Comparison of ENCODE assay signal across 10 mouse cellular contexts in the genomic region with DNA sequence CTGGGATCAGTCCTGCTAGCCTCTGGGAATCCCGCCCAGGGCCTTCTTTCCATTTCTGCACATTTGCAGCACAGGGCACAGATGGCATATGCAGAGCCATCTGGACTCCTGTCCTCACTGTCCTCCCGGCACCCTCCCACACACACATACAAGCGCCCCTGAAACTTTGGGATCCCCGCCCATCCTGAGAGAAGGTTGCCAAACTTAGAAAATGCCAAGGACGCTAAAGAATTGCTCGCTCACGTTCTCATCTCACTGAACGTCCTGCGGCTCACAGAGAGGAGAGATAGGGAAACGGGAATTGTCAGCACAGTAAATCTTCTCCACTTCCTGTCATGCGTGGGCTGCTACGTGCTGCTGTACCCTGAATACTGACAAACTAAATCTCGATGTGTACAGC. TPM values are rescaled to one million over a fixed set of nuclear protein-coding genes. Genes with fewer than 3 reads are reported as not detected.
A peak's percentile ranks its signal among the peaks of the same experiment; 100 is the strongest.
DNase-seq lines count a peak whose midpoint lies in the region; ATAC-seq and TF ChIP-seq lines count a peak whose summit lies in the region.
"Had no signal": no experiment of that assay in that cellular context is flagged by ENCODE, and none has a peak within 500 bp of the region (broad histone marks: within the 10 kb centered on the region; RNA-seq: fewer than 3 reads in every experiment).

No protein-coding gene starts in this region.

- DNase-seq in kidney, adult 9 months: peak; percentile 30
- no peak for DNase-seq in kidney, adult 8-10 months
- DNase-seq in brain, adult 2 months (ENCODE audit: low read depth, low spot score): peak; percentile 99
- DNase-seq in forebrain, postnatal 0 days: peak; percentile 64
- peak; percentile 34 to 59 for DNase-seq in layer of hippocampus, postnatal 25 days (ENCODE audit: extremely low spot score in 1 of 2, low spot score in 1 of 2)
- DNase-seq in spleen, postnatal 10 days (ENCODE audit: low spot score in 2 of 2): no peak
- DNase-seq in heart, postnatal 14 days: no peak
- no peak for DNase-seq in heart, adult 8-10 months (ENCODE audit: low spot score)

- TF ChIP-seq CTCF in forebrain, postnatal 0 days (IDR thresholded peaks at IDR 0.05; ENCODE audit: low read depth): no peak

- H3K4me2 ChIP-seq in forebrain, postnatal 0 days (ENCODE audit: low read depth): peak overlapping the region; percentile 32
- H3K4me2 ChIP-seq: embryonic facial prominence, embryonic 15.5 days had no signal

- 57% methylated on average over 13 of the region's 13 CpGs for WGBS in forebrain, postnatal 0 days

- H3K27me3 ChIP-seq in forebrain, postnatal 0 days (ENCODE audit: insufficient read depth, low read length): no peaks in the 10 kb centered on the region
- H3K27me3 ChIP-seq: embryonic facial prominence, embryonic 15.5 days had no signal

- H3K4me3 ChIP-seq in forebrain, postnatal 0 days (ENCODE audit: low read depth, low read length): no peak overlapping the region; the same call in 1 of the 2 replicates
- H3K4me3 ChIP-seq: embryonic facial prominence, embryonic 15.5 days had no signal

- peak; percentile 85 for ATAC-seq in forebrain, postnatal 0 days

- H3K27ac ChIP-seq in forebrain, postnatal 0 days (ENCODE audit: low read depth, low read length): 0 out of 2 replicates have a peak overlapping the region, but pooled peaks have one; percentile 1
- H3K27ac ChIP-seq: embryonic facial prominence, embryonic 15.5 days had no signal

- no peaks in the 10 kb centered on the region for H3K36me3 ChIP-seq in forebrain, postnatal 0 days (ENCODE audit: insufficient read depth)
- H3K36me3 ChIP-seq: embryonic facial prominence, embryonic 15.5 days had no signal

- 0 out of 2 replicates have a peak overlapping the region, but pooled peaks have one; percentile 19 for H3K9ac ChIP-seq in forebrain, postnatal 0 days
- H3K9ac ChIP-seq: embryonic facial prominence, embryonic 15.5 days had no signal

- intact Hi-C loops in heart, postnatal 14 days (cut with DNase I): no loop called here

- H3K9me3 ChIP-seq in forebrain, postnatal 0 days (ENCODE audit: low read length): no peaks in the 10 kb centered on the region
- H3K9me3 ChIP-seq: embryonic facial prominence, embryonic 15.5 days had no signal

- no peaks in the 10 kb centered on the region for H3K4me1 ChIP-seq in forebrain, postnatal 0 days (ENCODE audit: insufficient read depth)
- H3K4me1 ChIP-seq: embryonic facial prominence, embryonic 15.5 days had no signal

RNA-seq across cellular contexts. Expression of a gene that starts 11.0 kb away (rescaled TPM):
- 10.2 and 12.5 TPM in 2 replicates for total RNA-seq in forebrain, postnatal 0 days (2014; rRNA removed)
- polyA plus RNA-seq in forebrain, postnatal 0 days (2015; fragmentation: Nextera tagmentation; extraction: Ambion mirVana): 6.4 and 7.6 TPM in 2 replicates
- 10 to 100 TPM in 1 of 2 experiments, 1 to 10 TPM in 1; 8.9 to 10.6 TPM for total RNA-seq in layer of hippocampus, postnatal 25 days (2021)
- 1 to 10 TPM; 5.8 to 7.3 TPM for total RNA-seq in heart, postnatal 14 days (2021)
- 1 to 10 TPM; 3.5 to 4.6 (median 3.5) TPM for total RNA-seq in heart, adult 8-10 months (2022)

RNA-seq across cellular contexts. Expression of a gene that starts 25.2 kb away (rescaled TPM):
- not detected in 2 replicates for total RNA-seq in forebrain, postnatal 0 days (2014; rRNA removed)
- polyA plus RNA-seq in forebrain, postnatal 0 days (2015; fragmentation: Nextera tagmentation; extraction: Ambion mirVana): not detected in 2 replicates
- total RNA-seq in layer of hippocampus, postnatal 25 days (2021): not detected
- total RNA-seq in heart, postnatal 14 days (2021): not detected
- total RNA-seq in heart, adult 8-10 months (2022): not detected
- total RNA-seq: MEL had no signal

RNA-seq across cellular contexts. Expression of a gene that starts 54.8 kb away (rescaled TPM):
- 43.6 and 51.5 TPM in 2 replicates for total RNA-seq in forebrain, postnatal 0 days (2014; rRNA removed)
- 61.0 and 64.8 TPM in 2 replicates for polyA plus RNA-seq in forebrain, postnatal 0 days (2015; fragmentation: Nextera tagmentation; extraction: Ambion mirVana)
- total RNA-seq in layer of hippocampus, postnatal 25 days (2021): 10 to 100 TPM; 62.9 to 65.4 TPM
- total RNA-seq in heart, postnatal 14 days (2021): 10 to 100 TPM in 1 of 2 experiments, 1 to 10 TPM in 1; 8.9 to 10.2 TPM
- total RNA-seq in heart, adult 8-10 months (2022): 10 to 100 TPM in 3 of 4 experiments, 1 to 10 TPM in 1; 9.1 to 12.9 (median 12.4) TPM

RNA-seq across cellular contexts. Expression of a gene that starts 54.9 kb away (rescaled TPM):
- total RNA-seq in forebrain, postnatal 0 days (2014; rRNA removed): 71.7 and 102 TPM in 2 replicates
- polyA plus RNA-seq in forebrain, postnatal 0 days (2015; fragmentation: Nextera tagmentation; extraction: Ambion mirVana): 113 and 133 TPM in 2 replicates
- 10 to 100 TPM; 21.9 to 29.5 TPM for total RNA-seq in layer of hippocampus, postnatal 25 days (2021)
- total RNA-seq in heart, postnatal 14 days (2021): 10 to 100 TPM; 18.8 to 24.5 TPM
- 10 to 100 TPM; 17.3 to 20.2 (median 20.0) TPM for total RNA-seq in heart, adult 8-10 months (2022)

Comparison
In these comparisons a context has a peak if more than half of its experiments do, and no peak if none do; other contexts are left out.
1. DNase-seq: peak in kidney, adult 9 months (single experiment), brain, adult 2 months (single experiment), forebrain, postnatal 0 days (single experiment) and layer of hippocampus, postnatal 25 days (2 of 2); none in kidney, adult 8-10 months (0 of 2), spleen, postnatal 10 days (0 of 2), heart, postnatal 14 days (0 of 2) and heart, adult 8-10 months (single experiment).